Mouse (Mus musculus): ENCODE measurements around the gene Nlrx1.

GRCm38 (mm10) chr9:44231609-44232008 lies 36.8 kb downstream of the Nlrx1 start:
- no peak for TF ChIP-seq CHD2 (IDR thresholded peaks at IDR 0.05; ENCODE audit: low read depth, low read length)
- TF ChIP-seq ZNF384 (IDR thresholded peaks at IDR 0.05; ENCODE audit: low read depth, low read length): no peak
- no peak for TF ChIP-seq MAFK (IDR thresholded peaks at IDR 0.05; ENCODE audit: insufficient read depth, low read depth, low read length)
